Comparison of ENCODE assay signal across 21 mouse cellular contexts in the genomic region with DNA sequence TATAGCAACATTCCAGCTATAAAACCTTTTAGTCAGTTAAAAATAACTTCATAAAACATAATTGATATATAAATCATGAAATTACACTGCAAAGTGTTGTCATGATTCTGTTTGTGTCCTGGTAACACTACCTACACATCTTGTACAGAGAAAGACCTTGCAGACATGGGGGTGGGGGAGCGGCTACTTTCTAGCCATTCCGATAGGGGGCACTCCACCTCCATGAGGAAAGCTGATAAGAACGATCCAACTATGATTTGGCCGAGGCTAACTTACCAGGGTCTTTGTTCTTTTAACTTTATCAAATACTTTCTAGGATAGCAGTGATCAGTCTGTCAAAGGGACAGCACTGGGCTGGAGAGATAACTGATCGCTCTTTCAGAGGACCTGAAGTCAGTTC. TPM values are rescaled to one million over a fixed set of nuclear protein-coding genes. Genes with fewer than 3 reads are reported as not detected.
DNase-seq lines count a peak whose midpoint lies in the region; ATAC-seq and TF ChIP-seq lines count a peak whose summit lies in the region.
"Had no signal": no experiment of that assay in that cellular context is flagged by ENCODE, and none has a peak within 500 bp of the region (broad histone marks: within the 10 kb centered on the region; RNA-seq: fewer than 3 reads in every experiment).

No protein-coding gene starts in this region.

- H3K27ac ChIP-seq in lung, postnatal 0 days (ENCODE audit: low read length) = no peak overlapping the region
- peak overlapping the region; percentile 39 for H3K27ac ChIP-seq in ES-Bruce4 (ENCODE audit: insufficient read depth, low read length)
- H3K27ac ChIP-seq in cortical plate, adult 2 months (ENCODE audit: insufficient read depth, low read length) = no peak overlapping the region
- H3K27ac ChIP-seq: heart, embryonic 10.5 days; hindbrain, embryonic 13.5 days; intestine, embryonic 15.5 days; kidney, postnatal 0 days; limb, embryonic 12.5 days; neural tube, embryonic 15.5 days had no signal

- peak; percentile 30; the same call in 1 of the 2 replicates for TF ChIP-seq CTCF in lung, postnatal 0 days (IDR thresholded peaks at IDR 0.05)
- TF ChIP-seq CTCF in ES-Bruce4 (IDR thresholded peaks at IDR 0.05; ENCODE audit: low read depth, low read length) = peak; percentile 60
- 0 out of 2 replicates have a peak, but pooled peaks have one; percentile 0 for TF ChIP-seq CTCF in cortical plate, adult 2 months (IDR thresholded peaks at IDR 0.05; ENCODE audit: extremely low read depth, insufficient read depth, low read length)

- no peaks in the 10 kb centered on the region for H3K27me3 ChIP-seq in lung, postnatal 0 days (replicated peaks; ENCODE audit: insufficient read depth, low read length)
- no peaks in the 10 kb centered on the region for H3K27me3 ChIP-seq in ES-Bruce4 (ENCODE audit: control insufficient read depth, insufficient read depth, low read length, poor library complexity, severe bottlenecking)
- H3K27me3 ChIP-seq: hindbrain, embryonic 13.5 days; intestine, embryonic 15.5 days; neural tube, embryonic 15.5 days had no signal

- TF ChIP-seq POLR2A in ES-Bruce4 (IDR thresholded peaks at IDR 0.05; ENCODE audit: insufficient read depth, low read length) = no peak
- no peak for TF ChIP-seq POLR2A in cortical plate, adult 2 months (IDR thresholded peaks at IDR 0.05; ENCODE audit: extremely low read depth, insufficient read depth, low read length)

- no peak for TF ChIP-seq EP300 in lung, postnatal 0 days (IDR thresholded peaks at IDR 0.05)
- TF ChIP-seq EP300 in ES-Bruce4 (IDR thresholded peaks at IDR 0.05; ENCODE audit: insufficient read depth, low read depth, low read length) = no peak

- no peaks in the 10 kb centered on the region for H3K4me1 ChIP-seq in lung, postnatal 0 days (ENCODE audit: insufficient read depth, low read depth, low read length)
- H3K4me1 ChIP-seq in ES-Bruce4 (ENCODE audit: control insufficient read depth, insufficient read depth, low read length) = peaks cover 4% of the 10 kb centered on the region
- peaks cover 7% of the 10 kb centered on the region; the same call in 1 of the 2 replicates for H3K4me1 ChIP-seq in cortical plate, adult 2 months (ENCODE audit: control insufficient read depth, insufficient read depth, low read length)
- H3K4me1 ChIP-seq: hindbrain, embryonic 13.5 days had no signal

- WGBS in lung, postnatal 0 days = 75% methylated on average over 5 of the region's 5 CpGs

- no peak overlapping the region for H3K4me3 ChIP-seq in lung, postnatal 0 days (ENCODE audit: low read depth, low read length)
- no peak overlapping the region for H3K4me3 ChIP-seq in ES-Bruce4 (ENCODE audit: low read depth, low read length)
- no peak overlapping the region for H3K4me3 ChIP-seq in cortical plate, adult 2 months (ENCODE audit: insufficient read depth, low read length)
- H3K4me3 ChIP-seq: heart, embryonic 10.5 days; hindbrain, embryonic 13.5 days; intestine, embryonic 15.5 days; limb, embryonic 12.5 days; myocyte; neural tube, embryonic 15.5 days had no signal

- no peaks in the 10 kb centered on the region for H3K9me3 ChIP-seq in lung, postnatal 0 days (ENCODE audit: low read length)
- H3K9me3 ChIP-seq in ES-Bruce4 (replicated peaks; ENCODE audit: control insufficient read depth, insufficient read depth, low read length, poor library complexity, severe bottlenecking) = no peaks in the 10 kb centered on the region
- H3K9me3 ChIP-seq: hindbrain, embryonic 13.5 days; intestine, embryonic 15.5 days; neural tube, embryonic 15.5 days had no signal

- DNase-seq in CD4-positive, CD25-positive, alpha-beta regulatory T cell, adult 2 months (ENCODE audit: low read depth, low spot score) = peak; percentile 48
- no peak for DNase-seq in lung, postnatal 0 days (ENCODE audit: low spot score)
- DNase-seq in lung, postnatal 25 days (ENCODE audit: low spot score) = no peak
- no peak for DNase-seq in right cerebral cortex, adult 18-20 months
- DNase-seq: cerebellum, postnatal 10 days; gastrocnemius, postnatal 14 days; heart, postnatal 10 days; lung, adult 2 months; midbrain, embryonic 14.5 days; retina, postnatal 1 day had no signal

- H3K36me3 ChIP-seq in lung, postnatal 0 days (ENCODE audit: insufficient read depth, low read length) = no peaks in the 10 kb centered on the region
- no peaks in the 10 kb centered on the region for H3K36me3 ChIP-seq in ES-Bruce4 (ENCODE audit: control insufficient read depth, insufficient read depth, low read length, poor library complexity, severe bottlenecking)
- H3K36me3 ChIP-seq: heart, embryonic 10.5 days; hindbrain, embryonic 13.5 days; intestine, embryonic 15.5 days; limb, embryonic 12.5 days; neural tube, embryonic 15.5 days had no signal

- no peak for ATAC-seq in CD4-positive, CD25-positive, alpha-beta regulatory T cell, adult 4 months
- ATAC-seq in lung, postnatal 0 days = no peak
- no peak for ATAC-seq in megakaryocyte progenitor cell, adult 5-6 weeks (replicated peaks; ENCODE audit: poor library complexity)
- ATAC-seq: intestine, embryonic 15.5 days had no signal

- H3K4me2 ChIP-seq in lung, postnatal 0 days (replicated peaks; ENCODE audit: low read depth, low read length) = no peak overlapping the region
- H3K4me2 ChIP-seq: hindbrain, embryonic 13.5 days; intestine, embryonic 15.5 days; limb, embryonic 12.5 days; neural tube, embryonic 15.5 days had no signal

- no peak overlapping the region for H3K9ac ChIP-seq in lung, postnatal 0 days (replicated peaks; ENCODE audit: low read depth)
- no peak overlapping the region for H3K9ac ChIP-seq in ES-Bruce4 (ENCODE audit: low read depth, poor library complexity, severe bottlenecking)
- H3K9ac ChIP-seq: hindbrain, embryonic 13.5 days; intestine, embryonic 15.5 days; limb, embryonic 12.5 days; neural tube, embryonic 15.5 days had no signal

RNA-seq across cellular contexts. Expression of gene Slc20a1, which starts 17.1 kb away (rescaled TPM):
- 100 to 1,000 TPM in 1 of 2 experiments, 10 to 100 TPM in 1; 94.7 to 130 TPM for polyA plus RNA-seq in CD4-positive, CD25-positive, alpha-beta regulatory T cell, adult 4 months (2017; shearing (Covaris generic))
- polyA plus RNA-seq in lung, postnatal 0 days (2015; fragmentation: Nextera tagmentation; extraction: Ambion mirVana) = 10.0 and 10.5 TPM in 2 replicates
- 224 and 225 TPM in 2 replicates for polyA plus RNA-seq in ES-Bruce4 (2011; ENCODE audit: insufficient read depth, insufficient read length, low read depth, missing spikeins)
- 141 and 153 TPM in 2 replicates for polyA plus RNA-seq in cortical plate, adult 2 months (2012; rRNA removed)
- total RNA-seq in megakaryocyte progenitor cell, adult 5-6 weeks (2015) = 28.0 and 33.5 TPM in 2 replicates
- 69.5 and 92.2 TPM in 2 replicates for total RNA-seq in megakaryocyte progenitor cell, adult 5-6 weeks (2017)

RNA-seq across cellular contexts. Expression of gene Chchd5, which starts 52.0 kb away (rescaled TPM):
- 10 to 100 TPM; 31.0 to 40.3 TPM for polyA plus RNA-seq in CD4-positive, CD25-positive, alpha-beta regulatory T cell, adult 4 months (2017; shearing (Covaris generic))
- 21.1 and 21.4 TPM in 2 replicates for polyA plus RNA-seq in lung, postnatal 0 days (2015; fragmentation: Nextera tagmentation; extraction: Ambion mirVana)
- 43.8 and 46.5 TPM in 2 replicates for polyA plus RNA-seq in ES-Bruce4 (2011; ENCODE audit: insufficient read depth, insufficient read length, low read depth, missing spikeins)
- polyA plus RNA-seq in cortical plate, adult 2 months (2012; rRNA removed) = 16.0 and 17.4 TPM in 2 replicates
- 15.7 and 19.4 TPM in 2 replicates for total RNA-seq in megakaryocyte progenitor cell, adult 5-6 weeks (2015)
- 16.8 and 17.8 TPM in 2 replicates for total RNA-seq in megakaryocyte progenitor cell, adult 5-6 weeks (2017)

Comparison
In these comparisons a context has a peak if more than half of its experiments do, and no peak if none do; other contexts are left out.
1. CTCF ChIP-seq: peak in every context shown above with its lines; median percentile 60 in ES-Bruce4; 30 in lung, postnatal 0 days; 0 in cortical plate, adult 2 months.